Mouse (Mus musculus): Measurements from ENCODE around the gene Wrap53. TPM values are rescaled to one million over a fixed set of nuclear protein-coding genes. Genes with fewer than 3 reads are reported as not detected.
A peak's percentile ranks its signal among the peaks of the same experiment; 100 is the strongest.
"Not testable (repeated sequence)": the region's sequence is repeated elsewhere in the genome, so short reads cannot be mapped to it uniquely, and the experiment has no call there.

Gene Wrap53
- 1 to 10 TPM; 4.6 to 6.7 (median 5.6) TPM for total RNA-seq (2022)

DNA sequence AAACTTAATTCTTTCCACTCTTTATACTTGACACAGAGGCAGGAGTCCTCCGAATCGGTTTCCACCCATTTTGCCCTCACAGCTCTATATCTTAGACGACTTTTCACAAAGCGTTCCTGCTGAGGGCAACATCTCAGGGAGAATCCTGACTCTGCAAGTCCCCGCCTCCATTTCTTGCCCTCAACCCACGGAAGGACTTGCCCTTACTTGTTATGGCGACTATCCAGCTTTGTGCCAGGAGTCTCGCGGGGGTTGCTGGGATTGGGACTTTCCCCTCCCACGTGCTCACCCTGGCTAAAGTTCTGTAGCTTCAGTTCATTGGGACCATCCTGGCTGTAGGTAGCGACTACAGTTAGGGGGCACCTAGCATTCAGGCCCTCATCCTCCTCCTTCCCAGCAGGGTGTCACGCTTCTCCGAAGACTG lies at the start of gene Wrap53, which contains the start of gene Trp53:
Gene Wrap53, minus strand, starts transcription at position 165 of the 424 bp plus-strand sequence.
Gene Trp53, plus strand, starts transcription at position 269 of the 424 bp plus-strand sequence.
- peak; percentile 98 for DNase-seq (ENCODE audit: low spot score)

DNA sequence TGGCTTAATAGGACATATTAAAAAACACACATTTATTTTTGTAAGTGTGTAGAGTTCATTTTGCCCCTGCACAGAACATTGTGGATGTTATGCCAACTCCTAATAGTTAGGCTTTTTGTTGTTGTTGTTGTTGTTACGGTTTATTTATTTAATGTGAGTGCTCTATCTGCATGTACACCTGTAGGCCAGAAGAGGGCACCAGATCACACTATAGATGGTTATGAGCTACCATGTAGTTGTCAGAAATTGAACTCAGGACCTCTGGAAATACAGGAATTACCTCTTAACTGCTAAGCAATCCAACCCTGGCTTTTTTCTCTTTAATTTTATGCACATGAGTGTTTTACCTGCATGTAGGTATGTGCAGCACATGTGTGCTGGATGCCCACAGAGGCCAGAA lies 49.7 kb upstream of the Wrap53 start:
- DNase-seq (ENCODE audit: low spot score), result no peak

DNA sequence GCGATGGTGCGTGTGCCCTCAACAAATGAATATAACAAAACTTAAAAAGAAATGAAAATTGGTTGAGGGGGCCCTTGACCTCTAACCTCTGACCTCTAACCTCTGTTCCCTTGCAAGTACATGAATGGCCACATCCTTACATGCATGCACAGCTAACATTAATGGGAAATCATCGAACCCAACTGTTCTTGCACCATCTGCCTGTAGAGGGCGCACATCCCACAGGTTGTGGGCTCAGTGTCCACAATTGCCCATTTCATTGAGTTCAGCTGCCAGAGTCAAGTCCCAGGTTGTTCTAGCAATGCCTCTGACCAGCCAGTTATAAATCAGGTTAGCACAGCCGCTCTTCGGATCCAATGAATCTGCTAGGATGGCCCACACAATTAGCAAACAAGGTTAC lies 48.2 kb upstream of the Wrap53 start:
- DNase-seq (ENCODE audit: low spot score), result peak; percentile 63

DNA sequence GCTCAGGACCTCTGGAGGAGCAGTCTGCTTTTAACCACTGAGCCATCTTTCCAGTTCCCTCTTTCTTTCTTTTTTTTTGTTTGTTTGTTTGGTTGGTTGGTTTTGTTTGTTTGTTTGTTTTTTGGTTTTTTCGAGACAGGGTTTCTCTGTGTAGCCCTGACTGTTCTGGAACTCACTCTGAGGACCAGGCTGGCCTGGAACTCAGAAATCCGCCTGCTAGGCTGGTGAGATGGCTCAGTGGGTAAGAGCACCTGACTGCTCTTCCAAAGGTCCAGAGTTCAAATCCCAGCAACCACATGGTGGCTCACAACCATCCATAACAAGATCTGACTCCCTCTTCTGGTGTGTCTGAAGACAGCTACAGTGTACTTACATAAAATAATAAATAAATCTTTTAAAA lies 44.3 kb upstream of the Wrap53 start:
- DNase-seq (ENCODE audit: low spot score), result not testable (repeated sequence)

DNA sequence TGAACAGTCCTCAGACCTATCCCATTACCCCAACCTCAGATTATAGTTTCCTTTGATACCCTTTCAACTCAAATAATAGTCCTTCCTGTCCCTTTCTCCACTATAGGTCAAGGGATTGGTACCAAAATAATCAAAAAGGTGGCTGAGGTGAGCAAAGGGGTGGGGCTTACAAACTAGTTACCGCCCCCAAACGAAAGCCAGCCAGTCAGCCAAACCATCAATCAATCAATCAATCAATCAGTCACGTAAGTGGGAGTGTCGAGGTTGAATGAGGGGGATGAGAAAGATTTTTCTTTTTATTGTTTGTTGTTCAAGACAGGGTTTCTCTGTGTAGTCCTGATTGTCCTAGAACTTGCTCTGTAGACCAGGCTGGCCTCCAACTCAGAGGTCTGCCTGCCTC lies 43.0 kb upstream of the Wrap53 start:
- no peak for DNase-seq (ENCODE audit: low spot score)

DNA sequence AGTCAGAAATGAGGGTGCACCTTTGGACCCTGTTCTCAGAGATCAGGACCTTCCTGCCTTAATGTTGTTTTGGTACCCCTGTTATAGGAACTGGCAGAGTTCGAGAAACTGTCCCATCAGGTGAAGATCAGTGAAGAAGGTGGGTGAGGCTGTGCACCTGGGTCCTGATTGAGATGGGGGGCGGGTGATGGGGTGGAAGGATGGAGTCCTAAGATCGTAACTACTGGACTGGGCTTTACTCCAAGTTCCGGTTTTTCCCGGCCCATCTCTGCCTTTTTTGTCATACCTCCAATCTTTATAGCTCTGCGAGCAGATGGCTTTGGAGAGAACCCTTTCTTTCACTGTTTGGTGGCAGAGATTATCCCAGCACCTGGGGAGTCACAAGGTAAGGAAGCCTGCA lies 42.4 kb upstream of the Wrap53 start:
- DNase-seq (ENCODE audit: low spot score), result no peak

DNA sequence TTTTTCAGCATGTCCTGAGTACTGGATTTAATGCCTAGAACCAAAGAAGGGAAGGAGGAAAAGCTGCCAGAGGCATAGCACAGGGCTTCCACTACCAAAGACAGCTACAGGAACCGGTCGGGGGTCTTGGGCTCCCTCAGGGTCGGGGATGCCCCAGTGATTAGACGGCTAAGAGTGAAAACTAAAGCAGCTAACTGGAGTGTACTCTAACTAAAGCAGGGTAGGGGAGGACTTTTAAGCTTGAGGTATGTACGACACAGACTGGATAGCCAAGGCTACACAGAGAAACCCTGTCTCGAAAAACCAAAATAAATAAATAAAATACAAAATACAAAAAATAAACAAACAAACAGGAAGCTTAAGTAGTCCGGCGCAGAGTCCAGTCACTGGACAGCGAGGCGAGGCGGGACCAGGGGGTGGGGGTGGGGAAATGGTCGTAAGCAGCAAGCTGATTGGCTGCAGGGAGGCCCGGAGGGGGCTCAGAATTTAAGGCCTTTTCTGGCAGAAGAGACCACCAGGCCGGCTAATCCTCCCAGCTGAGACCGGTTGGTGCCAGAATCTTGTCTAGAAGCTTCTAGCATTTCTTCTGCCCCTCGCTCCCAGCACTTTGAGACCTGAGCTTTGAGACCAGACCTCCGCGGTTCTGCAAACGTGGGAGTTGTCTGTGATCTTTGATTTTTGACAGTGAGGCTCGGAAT lies 41.7 kb upstream of the Wrap53 start, which contains the start of gene Sat2:
Gene Sat2, plus strand, starts transcription at position 454 of the 698 bp plus-strand sequence.
- peak; percentile 38 for DNase-seq (ENCODE audit: low spot score)

DNA sequence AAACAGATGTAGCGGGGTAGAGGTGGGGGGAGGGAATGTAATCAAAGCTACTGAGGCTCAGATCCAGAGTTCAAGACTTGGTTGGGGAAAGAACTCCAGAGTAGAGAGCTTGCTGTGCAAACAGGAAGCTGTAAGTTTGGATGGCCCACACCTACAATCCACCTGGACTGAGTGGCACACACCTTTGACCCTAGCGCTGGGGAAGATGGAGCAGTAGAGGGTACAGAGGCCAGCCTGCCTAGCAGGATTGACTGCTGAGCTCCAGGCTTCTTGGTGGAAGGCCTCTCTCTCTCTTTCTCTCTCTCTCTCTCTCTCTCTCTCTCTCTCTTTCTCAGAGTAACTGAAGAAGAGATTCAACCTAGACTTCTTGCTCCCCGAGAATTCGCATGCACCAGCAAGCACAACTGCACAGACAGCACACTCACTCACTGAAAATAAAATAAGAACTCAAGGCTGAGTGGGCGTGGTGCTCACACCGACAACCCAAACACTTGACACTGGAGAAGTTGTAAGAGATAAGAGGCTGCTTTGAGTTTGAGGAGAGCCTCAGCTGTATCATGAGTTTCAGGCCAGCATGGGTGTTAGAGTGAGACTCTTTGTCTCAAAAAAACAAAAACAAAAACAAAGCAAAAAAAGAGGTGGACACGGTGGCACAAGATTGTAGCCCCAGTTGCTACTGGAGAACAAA lies 40.5 kb upstream of the Wrap53 start:
- DNase-seq (ENCODE audit: low spot score), result no peak

DNA sequence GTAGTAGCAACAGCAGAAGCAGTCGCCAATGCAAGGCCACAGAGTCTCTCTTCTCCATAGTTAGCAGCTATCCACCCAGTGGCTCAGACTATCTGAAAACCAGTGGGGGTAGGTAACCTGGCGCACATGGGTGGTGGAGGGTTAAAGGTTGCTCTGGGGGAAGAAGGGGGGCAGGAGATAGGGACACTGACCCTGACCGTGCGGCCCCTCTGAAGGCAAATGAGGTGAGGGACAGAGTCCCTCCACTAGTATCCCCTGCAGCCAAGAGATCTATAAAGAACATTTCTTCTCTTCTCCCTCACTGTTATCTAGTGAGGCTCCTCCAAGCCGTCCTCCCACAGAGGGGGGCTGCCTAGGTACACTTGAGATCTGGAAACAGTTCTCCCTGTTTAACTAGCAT lies 37.8 kb upstream of the Wrap53 start, which contains the start of gene Shbg:
Gene Shbg, minus strand, starts transcription at position 101 of the 400 bp plus-strand sequence.
- no peak for DNase-seq (ENCODE audit: low spot score)

DNA sequence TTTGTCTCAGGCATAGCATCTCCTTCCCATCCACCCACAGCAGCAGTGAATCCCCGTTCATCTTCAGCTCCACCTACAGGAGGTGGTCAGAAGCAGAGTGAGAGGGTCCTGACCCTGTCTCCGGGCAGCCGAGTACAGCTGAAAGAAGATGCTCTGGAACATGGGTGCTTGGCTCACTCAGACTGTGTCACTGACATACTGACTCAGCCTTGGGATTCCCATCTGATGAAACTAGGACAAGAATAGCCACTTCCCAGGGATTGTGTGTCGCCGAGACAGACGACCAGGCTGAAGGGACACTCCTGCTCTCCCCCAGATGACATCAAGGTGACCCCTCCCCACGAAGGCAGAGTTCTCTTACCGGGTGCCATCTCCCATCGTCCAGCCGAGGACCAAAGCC lies 36.7 kb upstream of the Wrap53 start:
- no peak for DNase-seq (ENCODE audit: low spot score)

DNA sequence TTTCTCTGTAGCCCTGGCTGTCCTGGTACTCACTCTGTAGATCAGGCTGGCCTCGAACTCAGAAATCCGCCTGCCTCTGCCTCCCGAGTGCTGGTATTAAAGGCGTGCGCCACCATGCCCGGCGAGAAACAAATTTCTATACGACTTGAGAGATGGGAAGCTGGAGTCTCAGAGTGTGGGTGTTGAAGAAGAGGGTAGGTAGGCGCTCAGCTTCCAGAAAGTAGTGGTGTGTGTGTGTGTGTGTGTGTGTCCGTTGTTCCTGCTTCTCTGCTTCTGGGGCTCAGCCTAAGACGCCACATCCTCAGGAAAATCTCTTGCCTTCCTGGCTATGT lies 34.2 kb upstream of the Wrap53 start:
- DNase-seq (ENCODE audit: low spot score), result not testable (repeated sequence)

DNA sequence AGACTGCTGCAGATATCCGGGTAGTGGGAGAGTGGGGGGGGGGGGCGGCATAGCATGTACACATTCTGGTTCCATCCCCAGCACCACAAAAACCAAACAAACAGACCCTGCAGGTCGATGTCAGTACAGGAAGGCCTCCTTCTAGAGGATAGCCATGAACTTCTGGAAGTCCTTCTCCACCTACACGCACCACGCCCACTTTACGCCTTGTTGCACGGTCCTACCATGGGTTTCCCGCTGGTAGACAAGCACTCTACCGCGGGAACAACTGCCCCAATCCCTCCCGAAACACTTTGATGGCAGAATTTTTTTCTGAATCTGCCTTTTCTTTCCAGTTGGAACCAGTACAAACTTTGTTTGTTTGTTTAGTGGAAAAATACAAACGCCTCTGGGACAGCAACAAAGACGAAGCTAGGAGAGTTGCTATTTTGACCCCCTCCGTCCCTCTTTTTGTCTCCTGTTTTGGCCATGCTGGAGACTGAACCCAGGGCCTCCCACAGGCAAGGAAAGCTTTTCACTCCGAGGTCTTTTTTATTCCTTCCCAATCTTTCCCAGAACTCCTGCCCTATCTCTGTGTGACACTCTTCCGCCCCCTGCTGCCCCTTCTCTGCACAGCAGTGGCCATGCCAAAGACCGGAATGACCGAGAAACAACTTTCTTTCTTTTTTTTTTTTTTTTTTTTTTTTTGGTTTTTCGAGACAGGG lies 33.6 kb upstream of the Wrap53 start:
- DNase-seq (ENCODE audit: low spot score), result peak; percentile 89

DNA sequence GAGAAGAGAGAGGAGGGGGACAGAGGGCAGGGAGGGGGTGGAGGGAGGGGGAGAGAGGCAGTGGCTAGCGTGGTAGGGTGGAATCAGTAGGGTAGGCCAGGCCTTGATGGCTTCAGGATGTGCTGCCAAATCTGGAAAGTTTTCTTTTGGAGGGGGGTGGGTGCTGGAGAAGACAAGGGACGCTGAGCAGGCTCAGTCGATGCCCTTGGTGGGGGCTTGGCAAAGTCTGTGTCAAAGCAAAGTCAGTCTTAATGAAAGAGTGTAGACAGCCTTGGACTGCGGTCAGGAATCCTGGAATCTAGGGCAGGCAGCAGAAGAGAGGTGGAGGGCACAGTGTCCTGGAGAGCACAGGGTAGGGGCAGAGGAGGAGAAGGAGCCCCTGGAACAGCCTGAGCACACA lies 30.8 kb upstream of the Wrap53 start:
- DNase-seq (ENCODE audit: low spot score), result no peak

DNA sequence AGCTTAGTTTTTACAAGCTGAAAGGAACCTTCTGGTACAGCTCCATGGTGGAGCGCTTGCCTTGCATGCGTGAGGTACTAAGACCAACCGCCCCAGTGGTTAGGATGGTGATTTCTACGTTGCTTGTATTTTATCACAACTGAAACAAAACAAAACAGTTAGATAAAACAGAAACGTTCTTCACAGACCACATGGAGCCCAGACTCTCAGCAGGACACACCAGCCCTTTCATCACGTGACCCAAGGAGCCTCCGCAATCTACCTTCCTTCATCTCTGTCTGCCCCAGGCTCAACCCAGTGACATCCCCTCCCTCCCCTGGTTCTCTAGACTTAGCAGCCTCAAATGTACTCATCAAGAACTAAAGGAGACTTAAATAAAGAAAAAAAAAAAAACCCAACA lies 29.4 kb upstream of the Wrap53 start:
- no peak for DNase-seq (ENCODE audit: low spot score)

DNA sequence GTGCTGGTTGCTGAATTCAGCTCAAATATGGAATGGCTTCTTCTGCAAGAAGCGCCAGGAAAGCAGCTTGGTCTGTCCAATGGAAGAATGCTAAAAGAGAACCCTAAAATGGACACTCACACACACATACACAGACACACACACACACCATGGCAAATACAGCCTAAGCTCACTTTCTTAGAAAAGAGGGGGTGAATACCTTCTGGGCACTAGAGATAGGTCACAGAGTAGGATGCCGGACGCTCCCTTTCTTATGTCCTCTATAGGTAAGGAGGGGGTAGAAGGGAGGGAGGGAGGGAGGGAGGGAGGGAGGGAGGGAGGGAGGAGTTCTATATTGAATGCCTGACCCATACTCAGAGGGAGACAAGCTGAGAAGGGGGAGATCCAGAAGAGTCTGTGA lies 28.5 kb upstream of the Wrap53 start:
- DNase-seq (ENCODE audit: low spot score), result no peak

DNA sequence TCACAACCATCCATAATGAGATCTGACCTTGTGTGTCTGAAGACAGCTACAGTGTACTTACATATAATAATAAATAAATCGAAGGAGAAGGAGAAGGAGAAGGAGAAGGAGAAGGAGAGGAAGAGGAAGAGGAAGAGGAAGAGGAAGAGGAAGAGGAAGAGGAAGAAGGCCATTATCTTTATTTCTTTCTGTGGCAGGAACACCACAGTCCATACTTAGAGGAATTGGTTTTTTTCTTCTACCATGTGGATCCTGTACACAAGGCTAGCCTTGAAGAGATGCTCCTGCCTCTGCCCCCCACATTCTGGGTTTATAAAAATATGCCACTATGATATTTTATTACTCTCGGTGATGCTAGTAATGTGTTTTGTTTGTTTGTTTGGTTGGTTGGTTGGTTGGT lies 26.8 kb upstream of the Wrap53 start:
- no peak for DNase-seq (ENCODE audit: low spot score)

DNA sequence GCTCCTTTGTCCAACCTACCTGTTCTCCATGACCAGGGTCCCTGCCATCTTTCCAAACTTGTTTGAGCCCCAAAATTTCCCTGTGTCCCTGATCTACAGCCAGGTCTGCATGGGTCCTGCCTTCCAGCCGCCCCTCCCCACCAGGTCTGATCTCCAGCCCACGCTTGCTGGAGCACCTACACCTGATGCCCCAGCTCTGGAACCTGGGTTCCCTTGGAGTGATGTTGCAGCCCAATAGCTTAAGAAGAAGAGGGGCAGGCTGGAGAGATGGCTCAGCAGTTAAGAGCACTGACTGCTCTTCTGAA lies 26.4 kb upstream of the Wrap53 start:
- DNase-seq (ENCODE audit: low spot score), result no peak

DNA sequence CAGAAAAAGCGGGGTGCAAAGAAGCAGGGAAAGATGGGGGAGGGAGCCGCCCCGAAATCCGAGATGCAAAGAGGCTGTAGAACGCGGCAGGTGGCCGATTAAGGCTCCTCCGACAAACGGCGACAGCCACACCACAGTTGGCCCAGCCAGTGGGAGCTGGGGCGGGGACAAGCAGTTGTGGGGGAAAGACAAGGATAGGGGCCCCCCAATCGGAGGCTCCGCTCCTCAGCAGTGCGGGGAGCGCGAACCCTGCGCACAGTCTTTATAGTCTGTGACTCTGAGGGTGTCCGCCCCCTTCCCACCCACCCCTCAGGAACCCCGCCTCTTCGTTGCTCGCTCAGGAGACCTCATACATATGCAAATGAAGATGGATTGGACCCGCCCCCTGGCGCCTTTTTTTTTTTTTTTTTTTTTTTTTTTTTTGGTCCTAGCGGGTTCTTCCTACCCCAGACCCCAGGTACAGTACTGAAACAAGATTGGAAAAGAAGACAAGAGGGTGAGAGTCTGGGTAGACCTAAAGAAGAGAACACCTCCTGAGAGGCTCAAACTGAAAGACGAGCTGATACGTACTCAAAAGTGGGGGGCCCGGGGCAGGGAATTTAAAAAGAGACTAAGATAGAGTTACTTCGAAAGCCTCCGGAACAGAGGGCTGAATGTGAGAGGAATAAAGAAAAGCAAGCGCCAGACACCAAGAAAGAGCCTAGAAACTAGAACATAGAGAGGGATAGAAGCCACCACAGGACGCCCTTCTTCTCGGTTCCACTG lies 25.9 kb upstream of the Wrap53 start, which contains the start of gene Atp1b2:
Gene Atp1b2, minus strand, starts transcription at position 217 of the 765 bp plus-strand sequence.
- peak; percentile 59 for DNase-seq (ENCODE audit: low spot score)

DNA sequence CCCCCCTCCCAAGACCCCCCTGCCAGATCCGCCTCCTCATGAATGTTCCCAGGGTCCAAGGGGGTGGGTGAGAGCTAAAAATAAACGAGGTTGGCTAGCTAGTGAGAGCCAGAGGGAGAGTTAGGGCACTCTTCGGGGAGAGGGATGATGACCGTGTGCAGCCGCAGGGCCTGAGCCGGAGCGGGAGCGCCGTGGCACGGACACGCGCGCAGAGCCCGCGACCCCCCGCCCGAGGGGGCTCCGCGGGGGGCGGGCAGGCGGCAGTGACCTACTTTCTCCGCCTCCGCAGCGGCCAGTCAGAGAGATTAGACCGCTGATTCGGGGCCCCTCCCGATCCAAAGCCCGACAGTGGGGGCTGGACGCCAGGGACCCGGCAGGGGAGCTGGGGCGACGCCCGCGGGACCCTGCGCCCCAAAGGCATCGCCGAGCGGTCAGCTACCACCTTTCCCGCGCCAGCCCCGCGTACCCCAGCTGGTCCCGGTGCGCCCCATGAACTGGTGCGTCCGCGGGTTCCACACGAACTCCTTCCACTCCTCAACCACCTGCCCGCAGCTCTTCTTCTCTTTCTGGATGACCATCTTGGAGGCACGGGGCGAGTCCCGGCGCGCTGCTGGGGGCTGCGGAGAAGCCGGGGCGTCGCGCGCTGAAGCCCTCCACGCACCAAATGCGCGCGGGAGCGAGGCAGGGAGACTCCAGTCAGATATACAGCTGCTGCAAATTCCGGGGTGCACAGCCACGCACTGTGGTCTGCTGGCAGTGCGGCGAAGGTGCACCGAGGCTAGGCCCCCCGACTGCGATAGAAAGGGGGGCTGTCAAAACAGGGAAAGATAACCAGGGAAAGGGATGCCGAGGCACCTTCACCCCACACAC lies 25.0 kb upstream of the Wrap53 start:
- DNase-seq (ENCODE audit: low spot score), result no peak

DNA sequence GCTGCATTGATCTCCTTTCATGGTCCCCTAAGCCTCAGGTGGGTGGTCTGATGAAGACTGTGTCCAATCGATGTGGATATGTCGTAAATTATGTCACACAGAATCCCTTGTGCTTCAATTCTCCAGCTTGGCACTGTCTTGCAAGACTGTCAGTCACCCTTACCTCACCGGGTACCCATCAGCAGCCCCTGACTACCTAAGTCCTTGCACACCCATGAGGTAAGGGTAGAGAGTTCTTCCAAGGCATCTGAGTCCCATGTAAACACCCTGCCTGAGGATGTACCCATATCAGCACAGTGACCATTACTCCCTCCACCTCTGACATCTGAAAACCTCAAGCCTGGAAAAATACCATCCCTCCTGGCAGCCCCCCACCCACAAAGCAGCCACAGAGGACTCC lies 24.3 kb upstream of the Wrap53 start:
- DNase-seq (ENCODE audit: low spot score), result no peak

DNA sequence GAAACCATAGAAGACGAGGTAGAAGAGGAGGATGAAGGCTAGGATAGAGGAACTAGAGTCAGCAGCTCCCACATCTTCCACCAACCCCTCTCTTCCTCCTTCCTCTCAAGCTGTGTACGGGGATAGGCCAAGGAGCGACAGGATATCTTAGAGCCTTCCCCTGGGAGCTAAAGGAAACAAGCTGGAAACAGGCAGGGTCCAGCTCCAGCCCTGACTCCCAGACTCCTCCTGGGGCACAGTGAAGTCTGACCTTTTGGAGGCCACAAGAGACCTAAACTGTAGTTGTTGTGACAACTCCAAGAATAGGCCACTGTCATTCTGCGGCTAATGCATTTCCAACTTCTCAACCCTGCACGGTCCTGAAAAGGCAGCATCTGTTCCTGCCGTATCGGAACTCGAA lies 23.5 kb upstream of the Wrap53 start:
- peak; percentile 54 for DNase-seq (ENCODE audit: low spot score)
